Mouse (Mus musculus) spleen, adult 2 months (tissue): Measurements from ENCODE around the gene Serpina12.

Experiments
- CTCF ChIP-seq: fragments of 200-500 bp; IDR thresholded peaks from 2 replicates; pipeline ENCODE4 v1.5.1; 2011; ENCODE audit warnings: mild to moderate bottlenecking, inconsistent platforms; ENCODE audit not compliant: insufficient read depth, insufficient read length, insufficient replicate concordance; ENCODE audit errors: extremely low read depth
- POLR2A ChIP-seq: fragments of 200-500 bp; IDR thresholded peaks from 2 replicates; pipeline ENCODE4 v1.6.1; 2011; ENCODE audit warnings: low read depth, low read length, inconsistent platforms

DNA sequence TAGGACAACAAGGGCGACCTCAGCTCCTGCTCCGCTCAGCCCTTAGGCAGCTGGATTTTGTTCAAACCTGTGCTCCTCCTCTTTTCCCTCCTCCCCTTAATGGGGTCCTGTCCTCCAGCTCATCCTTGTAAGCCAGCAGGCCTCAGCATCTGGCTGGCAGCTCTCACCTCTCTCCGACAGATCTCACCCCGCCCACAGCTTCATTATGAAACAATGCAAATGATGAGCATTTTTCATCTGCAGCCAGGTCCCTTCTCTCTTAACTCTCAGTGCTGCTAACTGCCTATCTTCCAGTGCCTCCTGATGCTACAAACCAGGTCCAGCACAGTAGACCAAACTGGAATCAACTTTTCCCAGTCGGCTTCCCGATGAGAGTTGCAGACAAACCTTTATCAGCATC lies 30.6 kb downstream of the Serpina12 start, which contains the start of gene Serpina9:
- TF ChIP-seq CTCF = no peak
- TF ChIP-seq POLR2A = no peak
